Comparison of ENCODE assay signal across 37 mouse cellular contexts in genomic region chr13:98669296-98669695, GRCm38 (mm10). TPM values are rescaled to one million over a fixed set of nuclear protein-coding genes. Genes with fewer than 3 reads are reported as not detected.
"Had no signal": no experiment of that assay in that cellular context is flagged by ENCODE, and none has a peak within 500 bp of the region (broad histone marks: within the 10 kb centered on the region; RNA-seq: fewer than 3 reads in every experiment).

No protein-coding gene starts in this region.

- DNase-seq: cerebellum, adult 18-20 months; cerebellum, adult 2 months; cerebellum, adult 8-10 months; cerebellum, adult 9-10 months; cerebellum, adult 9-11 months; cerebellum, postnatal 10 days; cerebellum, postnatal 14 days; cerebellum, postnatal 25 days; cerebellum, postnatal 36 days; embryo, embryonic 11 days; gastrocnemius, adult 2 months; gastrocnemius, postnatal 10 days; gastrocnemius, postnatal 14 days; gastrocnemius, postnatal 25 days; gastrocnemius, postnatal 36 days; heart, adult 18-20 months; heart, adult 2 months had no signal

- H3K27me3 ChIP-seq: embryonic facial prominence, embryonic 12.5 days; embryonic facial prominence, embryonic 13.5 days; embryonic facial prominence, embryonic 15.5 days; forebrain, embryonic 12.5 days; forebrain, embryonic 13.5 days; forebrain, embryonic 15.5 days had no signal

- H3K4me3 ChIP-seq: embryonic facial prominence, embryonic 10.5 days; embryonic facial prominence, embryonic 12.5 days; embryonic facial prominence, embryonic 13.5 days; embryonic facial prominence, embryonic 15.5 days; erythroblast, embryonic 14.5 days; forebrain, embryonic 10.5 days; forebrain, embryonic 12.5 days; forebrain, embryonic 13.5 days; forebrain, embryonic 15.5 days; gastrocnemius, adult 2 months; heart, adult 2 months had no signal

- H3K4me1 ChIP-seq: embryonic facial prominence, embryonic 10.5 days; embryonic facial prominence, embryonic 12.5 days; embryonic facial prominence, embryonic 15.5 days; forebrain, embryonic 10.5 days; forebrain, embryonic 12.5 days; forebrain, embryonic 13.5 days; forebrain, embryonic 15.5 days had no signal

- H3K9me3 ChIP-seq: embryonic facial prominence, embryonic 10.5 days; embryonic facial prominence, embryonic 12.5 days; embryonic facial prominence, embryonic 13.5 days; embryonic facial prominence, embryonic 15.5 days; forebrain, embryonic 10.5 days; forebrain, embryonic 12.5 days; forebrain, embryonic 13.5 days; forebrain, embryonic 15.5 days had no signal

- H3K9ac ChIP-seq: embryonic facial prominence, embryonic 12.5 days; embryonic facial prominence, embryonic 13.5 days; embryonic facial prominence, embryonic 15.5 days; forebrain, embryonic 12.5 days; forebrain, embryonic 13.5 days; forebrain, embryonic 15.5 days had no signal

- H3K27ac ChIP-seq: embryonic facial prominence, embryonic 10.5 days; embryonic facial prominence, embryonic 12.5 days; embryonic facial prominence, embryonic 13.5 days; embryonic facial prominence, embryonic 15.5 days; forebrain, embryonic 10.5 days; forebrain, embryonic 12.5 days; forebrain, embryonic 13.5 days; forebrain, embryonic 15.5 days; gastrocnemius, adult 2 months; heart, adult 2 months had no signal

- ATAC-seq: forebrain, embryonic 13.5 days; forebrain, embryonic 14.5 days; forebrain, embryonic 15.5 days; forebrain, embryonic 16.5 days had no signal

- H3K36me3 ChIP-seq: embryonic facial prominence, embryonic 10.5 days; embryonic facial prominence, embryonic 12.5 days; embryonic facial prominence, embryonic 13.5 days; embryonic facial prominence, embryonic 15.5 days; forebrain, embryonic 10.5 days; forebrain, embryonic 12.5 days; forebrain, embryonic 15.5 days had no signal

- H3K4me2 ChIP-seq: embryonic facial prominence, embryonic 12.5 days; embryonic facial prominence, embryonic 13.5 days; embryonic facial prominence, embryonic 15.5 days; forebrain, embryonic 12.5 days; forebrain, embryonic 13.5 days; forebrain, embryonic 15.5 days had no signal

RNA-seq across cellular contexts. Expression of gene Tmem171, which starts 25.3 kb away (rescaled TPM):
- total RNA-seq: gastrocnemius, postnatal 4 days; granulocyte monocyte progenitor cell, adult 5-6 weeks had no signal
- polyA plus RNA-seq: cerebellum, adult 2 months; embryonic facial prominence, embryonic 10.5 days; embryonic facial prominence, embryonic 11.5 days; embryonic facial prominence, embryonic 12.5 days; erythroblast, embryonic 14.5 days; forebrain, embryonic 10.5 days; forebrain, embryonic 12.5 days; forebrain, embryonic 13.5 days; forebrain, embryonic 14.5 days; forebrain, embryonic 15.5 days; forebrain, embryonic 16.5 days had no signal

RNA-seq across cellular contexts. Expression of gene Tmem174, which starts 32.1 kb away (rescaled TPM):
- total RNA-seq: common myeloid progenitor, adult 5-6 weeks; gastrocnemius, adult 18-20 months; gastrocnemius, adult 2 months; gastrocnemius, adult 8-10 months; gastrocnemius, postnatal 10 days; gastrocnemius, postnatal 14 days; gastrocnemius, postnatal 25 days; gastrocnemius, postnatal 36 days; gastrocnemius, postnatal 4 days; granulocyte monocyte progenitor cell, adult 5-6 weeks; heart, adult 18-20 months; heart, adult 2 months; heart, adult 8-10 months had no signal
- polyA plus RNA-seq: embryonic facial prominence, embryonic 10.5 days; embryonic facial prominence, embryonic 11.5 days; embryonic facial prominence, embryonic 12.5 days; embryonic facial prominence, embryonic 13.5 days; embryonic facial prominence, embryonic 14.5 days; erythroblast, embryonic 14.5 days; forebrain, embryonic 10.5 days; forebrain, embryonic 12.5 days; forebrain, embryonic 13.5 days; forebrain, embryonic 14.5 days; forebrain, embryonic 15.5 days; forebrain, embryonic 16.5 days; gonadal fat pad, adult 2 months; heart, adult 2 months had no signal
